Comparison of ENCODE assay signal across 27 mouse cellular contexts in the genomic region with DNA sequence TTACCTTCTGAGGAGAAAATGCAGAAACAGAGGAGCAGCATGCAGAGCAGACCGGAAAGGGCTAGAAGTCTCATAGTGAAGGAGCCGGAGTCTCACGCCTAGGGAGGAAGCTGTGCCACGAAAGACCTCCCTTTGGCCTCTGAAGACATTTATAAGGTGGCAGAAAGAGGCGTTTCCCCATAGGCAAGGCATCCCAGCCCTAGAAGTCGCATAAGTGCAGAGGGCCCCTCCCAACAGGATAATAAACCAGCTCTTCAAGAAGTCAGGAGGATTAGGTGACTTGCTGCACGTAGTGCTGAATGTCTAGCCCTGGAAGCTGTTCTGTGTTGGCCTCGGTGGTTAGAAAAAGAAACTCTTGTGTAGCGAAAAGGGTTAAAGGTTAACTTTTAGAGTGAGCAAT. TPM values are rescaled to one million over a fixed set of nuclear protein-coding genes. Genes with fewer than 3 reads are reported as not detected.
DNase-seq lines count a peak whose midpoint lies in the region; ATAC-seq and TF ChIP-seq lines count a peak whose summit lies in the region.
"Had no signal": no experiment of that assay in that cellular context is flagged by ENCODE, and none has a peak within 500 bp of the region (broad histone marks: within the 10 kb centered on the region; RNA-seq: fewer than 3 reads in every experiment).

No protein-coding gene starts in this region.

- peak overlapping the region; percentile 12; the same call in 1 of the 2 replicates for H3K27ac ChIP-seq in intestine, embryonic 14.5 days (ENCODE audit: low read depth)
- H3K27ac ChIP-seq in limb, embryonic 13.5 days: no peak overlapping the region
- H3K27ac ChIP-seq in hindbrain, postnatal 0 days: no peak overlapping the region
- H3K27ac ChIP-seq: heart, embryonic 10.5 days; kidney, embryonic 15.5 days; layer of hippocampus, adult 2 months; left cerebral cortex, adult 2 months; midbrain, embryonic 12.5 days; neural tube, embryonic 15.5 days had no signal

- H3K9me3 ChIP-seq in intestine, embryonic 14.5 days (ENCODE audit: control insufficient read depth, low read length): no peaks in the 10 kb centered on the region
- H3K9me3 ChIP-seq in limb, embryonic 13.5 days: no peaks in the 10 kb centered on the region
- H3K9me3 ChIP-seq in hindbrain, postnatal 0 days (ENCODE audit: low read length): no peaks in the 10 kb centered on the region
- H3K9me3 ChIP-seq: heart, embryonic 10.5 days; kidney, embryonic 15.5 days; midbrain, embryonic 12.5 days; neural tube, embryonic 15.5 days had no signal

- ATAC-seq in intestine, embryonic 14.5 days (replicated peaks; ENCODE audit: low FRiP score, low TSS enrichment, low read depth): peak; percentile 87
- ATAC-seq in limb, embryonic 13.5 days (ENCODE audit: low FRiP score, low read depth): 0 out of 2 replicates have a peak, but pooled peaks have one; percentile 6
- no peak for ATAC-seq in hindbrain, postnatal 0 days

- H3K36me3 ChIP-seq in intestine, embryonic 14.5 days (ENCODE audit: control insufficient read depth, insufficient read depth, low read length): no peaks in the 10 kb centered on the region
- no peaks in the 10 kb centered on the region for H3K36me3 ChIP-seq in limb, embryonic 13.5 days
- no peaks in the 10 kb centered on the region for H3K36me3 ChIP-seq in hindbrain, postnatal 0 days (ENCODE audit: insufficient read depth, low read length)
- H3K36me3 ChIP-seq: heart, embryonic 10.5 days; kidney, embryonic 15.5 days; midbrain, embryonic 12.5 days; neural tube, embryonic 15.5 days had no signal

- H3K4me3 ChIP-seq in intestine, embryonic 14.5 days (ENCODE audit: low read depth, low read length): no peak overlapping the region
- H3K4me3 ChIP-seq in limb, embryonic 13.5 days: no peak overlapping the region
- no peak overlapping the region for H3K4me3 ChIP-seq in hindbrain, postnatal 0 days (ENCODE audit: low read length)
- H3K4me3 ChIP-seq: heart, embryonic 10.5 days; kidney, embryonic 15.5 days; layer of hippocampus, adult 2 months; left cerebral cortex, adult 2 months; midbrain, embryonic 12.5 days; neural tube, embryonic 15.5 days had no signal

- peak overlapping the region; percentile 30 for H3K4me2 ChIP-seq in intestine, embryonic 14.5 days (ENCODE audit: low read length)
- H3K4me2 ChIP-seq in limb, embryonic 13.5 days (replicated peaks): 0 out of 2 replicates have a peak overlapping the region, but pooled peaks have one; percentile 15
- H3K4me2 ChIP-seq in hindbrain, postnatal 0 days (ENCODE audit: low read depth, low read length): no peak overlapping the region
- H3K4me2 ChIP-seq: kidney, embryonic 15.5 days; midbrain, embryonic 12.5 days; neural tube, embryonic 15.5 days had no signal

- 16% methylated on average over 9 of the region's 9 CpGs for WGBS in intestine, embryonic 14.5 days
- WGBS in limb, embryonic 13.5 days: 9% methylated on average over 9 of the region's 9 CpGs
- 71% methylated on average over 9 of the region's 9 CpGs for WGBS in hindbrain, postnatal 0 days

- peaks cover 3% of the 10 kb centered on the region; the same call in 1 of the 2 replicates for H3K4me1 ChIP-seq in intestine, embryonic 14.5 days (replicated peaks; ENCODE audit: control insufficient read depth, insufficient read depth, low read length)
- peaks cover 14% of the 10 kb centered on the region for H3K4me1 ChIP-seq in limb, embryonic 13.5 days
- no peaks in the 10 kb centered on the region for H3K4me1 ChIP-seq in hindbrain, postnatal 0 days (ENCODE audit: insufficient read depth, low read length)
- H3K4me1 ChIP-seq: midbrain, embryonic 12.5 days; neural tube, embryonic 15.5 days had no signal

- no peaks in the 10 kb centered on the region for H3K27me3 ChIP-seq in intestine, embryonic 14.5 days (replicated peaks; ENCODE audit: control insufficient read depth, insufficient read depth, low read length)
- H3K27me3 ChIP-seq in limb, embryonic 13.5 days: no peaks in the 10 kb centered on the region
- H3K27me3 ChIP-seq in hindbrain, postnatal 0 days (ENCODE audit: insufficient read depth, low read length): no peaks in the 10 kb centered on the region
- H3K27me3 ChIP-seq: kidney, embryonic 15.5 days; midbrain, embryonic 12.5 days; neural tube, embryonic 15.5 days had no signal

- H3K9ac ChIP-seq in intestine, embryonic 14.5 days (ENCODE audit: low read length): no peak overlapping the region
- H3K9ac ChIP-seq in limb, embryonic 13.5 days: no peak overlapping the region
- no peak overlapping the region for H3K9ac ChIP-seq in hindbrain, postnatal 0 days (replicated peaks; ENCODE audit: low read length)
- H3K9ac ChIP-seq: kidney, embryonic 15.5 days; midbrain, embryonic 12.5 days; neural tube, embryonic 15.5 days had no signal

- peak; percentile 20 for DNase-seq in embryo, embryonic 10 days (ENCODE audit: low spot score)
- no peak for DNase-seq in embryo, embryonic 9.5 days (ENCODE audit: extremely low spot score)
- DNase-seq in R1 (ENCODE audit: low read depth, low spot score): peak; percentile 20
- peak; percentile 62 for DNase-seq in intestine, embryonic 14.5 days (ENCODE audit: low spot score)
- no peak for DNase-seq in hindbrain, postnatal 0 days (ENCODE audit: low spot score)
- DNase-seq in right cerebral cortex, postnatal 36 days (ENCODE audit: low spot score in 2 of 2): no peak
- no peak for DNase-seq in lung, postnatal 36 days
- DNase-seq: adrenal gland, postnatal 10 days; cerebellum, adult 11 months; cerebellum, postnatal 36 days; gastrocnemius, postnatal 10 days; heart, postnatal 14 days; liver; lung, adult 18-20 months; thymus, postnatal 25 days had no signal

- TF ChIP-seq CTCF in hindbrain, postnatal 0 days (IDR thresholded peaks at IDR 0.05; ENCODE audit: low read depth): no peak

RNA-seq across cellular contexts. Expression of a gene that starts 3.8 kb away (rescaled TPM):
- 31.9 and 42.4 TPM in 2 replicates for polyA plus RNA-seq in intestine, embryonic 14.5 days (2014; fragmentation: Nextera tagmentation; extraction: Ambion mirVana)
- polyA plus RNA-seq in limb, embryonic 13.5 days (2015; fragmentation: Nextera tagmentation; extraction: Ambion mirVana): 1.3 TPM in 2 replicates
- total RNA-seq in hindbrain, postnatal 0 days (2014; rRNA removed): not detected in 2 replicates
- polyA plus RNA-seq in hindbrain, postnatal 0 days (2015; fragmentation: Nextera tagmentation; extraction: Ambion mirVana): 0.66 and 0.73 TPM in 2 replicates
- total RNA-seq: heart, postnatal 14 days had no signal
- polyA plus RNA-seq: midbrain, embryonic 12.5 days had no signal

RNA-seq across cellular contexts. Expression of a gene that starts 11.8 kb away (rescaled TPM):
- polyA plus RNA-seq in intestine, embryonic 14.5 days (2014; fragmentation: Nextera tagmentation; extraction: Ambion mirVana): 0.24 and 0.47 TPM in 2 replicates
- polyA plus RNA-seq in limb, embryonic 13.5 days (2015; fragmentation: Nextera tagmentation; extraction: Ambion mirVana): 0.04 and 0.11 TPM in 2 replicates
- 7.4 and 8.0 TPM in 2 replicates for total RNA-seq in hindbrain, postnatal 0 days (2014; rRNA removed)
- 6.0 and 6.6 TPM in 2 replicates for polyA plus RNA-seq in hindbrain, postnatal 0 days (2015; fragmentation: Nextera tagmentation; extraction: Ambion mirVana)

RNA-seq across cellular contexts. Expression of a gene that starts 25.1 kb away (rescaled TPM):
- 235 and 238 TPM in 2 replicates for polyA plus RNA-seq in intestine, embryonic 14.5 days (2014; fragmentation: Nextera tagmentation; extraction: Ambion mirVana)
- polyA plus RNA-seq in limb, embryonic 13.5 days (2015; fragmentation: Nextera tagmentation; extraction: Ambion mirVana): 173 and 175 TPM in 2 replicates
- total RNA-seq in hindbrain, postnatal 0 days (2014; rRNA removed): 86.5 and 103 TPM in 2 replicates
- polyA plus RNA-seq in hindbrain, postnatal 0 days (2015; fragmentation: Nextera tagmentation; extraction: Ambion mirVana): 237 and 241 TPM in 2 replicates

RNA-seq across cellular contexts. Expression of a gene that starts 42.2 kb away (rescaled TPM):
- not detected in 2 replicates for polyA plus RNA-seq in intestine, embryonic 14.5 days (2014; fragmentation: Nextera tagmentation; extraction: Ambion mirVana)
- not detected in 2 replicates for polyA plus RNA-seq in limb, embryonic 13.5 days (2015; fragmentation: Nextera tagmentation; extraction: Ambion mirVana)
- not detected in 2 replicates for total RNA-seq in hindbrain, postnatal 0 days (2014; rRNA removed)
- not detected in 2 replicates for polyA plus RNA-seq in hindbrain, postnatal 0 days (2015; fragmentation: Nextera tagmentation; extraction: Ambion mirVana)
- total RNA-seq: adrenal gland, postnatal 10 days; gastrocnemius, postnatal 10 days; heart, postnatal 14 days; layer of hippocampus, adult 2 months; left cerebral cortex, adult 2 months had no signal
- polyA plus RNA-seq: brain, embryonic 14.5 days; forebrain, embryonic 11.5 days; frontal cortex, adult 2 months; heart, embryonic 10.5 days; hindbrain, embryonic 16.5 days; kidney, embryonic 15.5 days; midbrain, embryonic 12.5 days; neural tube, embryonic 15.5 days; spleen, adult 2 months had no signal

RNA-seq across cellular contexts. Expression of a gene that starts 55.3 kb away (rescaled TPM):
- not detected in 2 replicates for polyA plus RNA-seq in intestine, embryonic 14.5 days (2014; fragmentation: Nextera tagmentation; extraction: Ambion mirVana)
- not detected in 2 replicates for polyA plus RNA-seq in limb, embryonic 13.5 days (2015; fragmentation: Nextera tagmentation; extraction: Ambion mirVana)
- total RNA-seq in hindbrain, postnatal 0 days (2014; rRNA removed): not detected in 2 replicates
- polyA plus RNA-seq in hindbrain, postnatal 0 days (2015; fragmentation: Nextera tagmentation; extraction: Ambion mirVana): not detected in 2 replicates
- total RNA-seq: gastrocnemius, postnatal 10 days; layer of hippocampus, adult 2 months; left cerebral cortex, adult 2 months had no signal
- polyA plus RNA-seq: brain, embryonic 14.5 days; forebrain, embryonic 11.5 days; frontal cortex, adult 2 months; heart, embryonic 10.5 days; hindbrain, embryonic 16.5 days; kidney, embryonic 15.5 days; midbrain, embryonic 12.5 days; neural tube, embryonic 15.5 days had no signal

Comparison
In these comparisons a context has a peak if more than half of its experiments do, and no peak if none do; other contexts are left out.
1. DNase-seq: peak in embryo, embryonic 10 days (single experiment), R1 (single experiment) and intestine, embryonic 14.5 days (single experiment); none in embryo, embryonic 9.5 days (single experiment), hindbrain, postnatal 0 days (single experiment), right cerebral cortex, postnatal 36 days (0 of 2) and lung, postnatal 36 days (single experiment).
2. RNA of a gene that starts 3.8 kb away (polyA plus RNA-seq): 31.9 to 42.4 TPM in intestine, embryonic 14.5 days; 1.3 TPM in limb, embryonic 13.5 days and 0.66 to 0.73 TPM in hindbrain, postnatal 0 days; every median in the first group is over 10 times any median in the second.